Mouse (Mus musculus): ENCODE data around the gene Csgalnact2. TPM values are rescaled to one million over a fixed set of nuclear protein-coding genes. Genes with fewer than 3 reads are reported as not detected.
A peak's percentile ranks its signal among the peaks of the same experiment; 100 is the strongest.

The Csgalnact2 gene
- polyA plus RNA-seq, 1 experiment from 2014 or later, result 14.0 TPM

DNA sequence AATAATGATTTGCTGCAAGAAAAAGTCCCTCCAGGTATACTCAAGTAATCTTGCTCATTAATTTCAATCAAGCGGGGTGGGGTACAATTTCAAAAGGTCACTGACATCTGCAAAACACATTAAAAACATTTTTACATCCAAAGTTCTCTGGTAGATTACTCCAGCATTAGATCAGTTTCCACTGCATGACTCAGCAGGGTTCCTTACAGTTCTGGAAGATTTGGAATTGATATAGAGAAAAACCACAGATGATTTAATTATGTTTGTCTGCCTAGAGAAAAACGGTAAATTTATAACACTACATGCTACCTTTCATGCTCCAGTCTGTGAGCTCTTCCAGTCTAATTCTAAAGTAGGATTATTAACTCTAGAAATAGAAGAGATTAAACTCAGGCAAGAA is 8.9 kb downstream of the Csgalnact2 start:
- WGBS, result 68% methylated on average over 2 of the region's 2 CpGs
- DNase-seq (ENCODE audit: low spot score), result peak; percentile 1
- Histone ChIP-seq H3K9ac (replicated peaks; ENCODE audit: low read length) (no peak overlapping the region), H3K36me3 (replicated peaks; ENCODE audit: control insufficient read depth, insufficient read depth, low read depth, low read length) (no peaks in the 10 kb centered on the region), H3K4me2 (ENCODE audit: low read depth, low read length) (no peak overlapping the region), H3K27ac (replicated peaks; ENCODE audit: low read depth, low read length) (no peak overlapping the region), H3K9me3 (replicated peaks; ENCODE audit: control insufficient read depth, low read length) (no peaks in the 10 kb centered on the region), H3K27me3 (ENCODE audit: control insufficient read depth, insufficient read depth, low read length) (no peaks in the 10 kb centered on the region), H3K4me3 (ENCODE audit: low read depth, low read length) (no peak overlapping the region), H3K4me1 (ENCODE audit: control insufficient read depth, insufficient read depth, low read length) (no peaks in the 10 kb centered on the region)
- ATAC-seq (replicated peaks; ENCODE audit: insufficient number of reproducible peaks, low FRiP score, low TSS enrichment, low read depth), result no peak

DNA sequence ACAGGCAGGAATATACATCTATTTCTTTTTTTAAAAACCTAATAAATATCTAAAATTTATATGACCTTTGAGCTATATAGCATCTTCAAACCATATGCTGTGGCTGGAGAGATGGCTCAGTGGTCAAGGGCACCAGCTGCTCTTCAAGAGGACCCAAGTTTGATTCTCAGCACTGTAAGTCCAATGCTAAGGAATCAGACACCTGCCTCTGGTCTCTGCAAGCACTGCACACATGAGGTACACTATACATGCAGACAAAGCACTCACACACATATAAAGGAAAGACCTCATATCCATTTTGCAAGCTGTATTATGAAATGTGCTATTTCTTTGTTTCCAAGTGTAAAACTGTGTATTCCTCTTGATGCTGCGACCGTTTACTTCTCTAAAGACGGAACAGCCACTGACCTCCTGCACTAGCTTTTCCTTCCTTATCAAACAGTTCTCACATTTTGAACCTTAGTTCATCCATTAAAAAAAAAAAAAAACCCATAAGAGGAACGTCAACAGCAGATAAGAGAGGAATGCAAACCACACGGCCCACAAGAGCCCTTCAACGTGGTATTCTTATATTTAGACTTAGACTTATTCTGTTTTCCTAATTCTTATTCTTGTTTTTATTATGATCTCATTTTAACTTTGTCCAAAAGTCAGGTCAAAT is 11.0 kb downstream of the Csgalnact2 start:
- H3K4me2 ChIP-seq (ENCODE audit: low read depth, low read length), result no peak overlapping the region
- 80% methylated on average over 6 of the region's 6 CpGs for WGBS
- H3K27me3 ChIP-seq (ENCODE audit: control insufficient read depth, insufficient read depth, low read length), result no peaks in the 10 kb centered on the region
- ATAC-seq (replicated peaks; ENCODE audit: insufficient number of reproducible peaks, low FRiP score, low TSS enrichment, low read depth), result no peak
- H3K9ac ChIP-seq (replicated peaks; ENCODE audit: low read length), result no peak overlapping the region
- H3K36me3 ChIP-seq (replicated peaks; ENCODE audit: control insufficient read depth, insufficient read depth, low read depth, low read length), result no peaks in the 10 kb centered on the region; the same call in 1 of the 2 replicates
- H3K9me3 ChIP-seq (replicated peaks; ENCODE audit: control insufficient read depth, low read length), result no peaks in the 10 kb centered on the region
- DNase-seq (ENCODE audit: low spot score), result no peak
- no peak overlapping the region for H3K4me3 ChIP-seq (ENCODE audit: low read depth, low read length)
- no peak overlapping the region for H3K27ac ChIP-seq (replicated peaks; ENCODE audit: low read depth, low read length)
- H3K4me1 ChIP-seq (ENCODE audit: control insufficient read depth, insufficient read depth, low read length), result no peaks in the 10 kb centered on the region

DNA sequence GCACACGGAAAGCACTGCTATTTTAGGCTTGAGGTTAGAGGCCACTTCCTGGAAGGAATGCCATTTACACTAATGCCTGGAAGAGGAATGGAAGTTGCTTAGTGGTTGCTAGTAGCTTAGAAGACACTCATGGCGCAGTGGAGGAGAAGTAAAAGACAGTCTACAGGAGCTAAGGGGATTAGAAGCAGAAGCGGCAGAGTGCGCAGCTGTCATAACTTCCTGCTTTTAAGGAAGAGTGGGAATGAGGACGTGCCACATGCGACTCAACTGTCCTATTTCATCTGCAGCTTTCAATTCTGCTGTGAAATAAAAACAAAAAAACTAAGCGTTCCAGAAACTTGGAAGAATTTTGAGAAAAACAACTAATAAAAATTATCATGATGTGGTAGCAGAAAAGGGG is 11.7 kb downstream of the Csgalnact2 start:
- H3K9ac ChIP-seq (replicated peaks; ENCODE audit: low read length), result no peak overlapping the region
- DNase-seq (ENCODE audit: low spot score) (no peak), ATAC-seq (replicated peaks; ENCODE audit: insufficient number of reproducible peaks, low FRiP score, low TSS enrichment, low read depth) (no peak)
- 71% methylated on average over 7 of the region's 7 CpGs for WGBS
- H3K27ac ChIP-seq (replicated peaks; ENCODE audit: low read depth, low read length), result no peak overlapping the region
- H3K4me2 ChIP-seq (ENCODE audit: low read depth, low read length), result no peak overlapping the region
- H3K4me3 ChIP-seq (ENCODE audit: low read depth, low read length), result no peak overlapping the region
- H3K4me1 ChIP-seq (ENCODE audit: control insufficient read depth, insufficient read depth, low read length), result no peaks in the 10 kb centered on the region
- no peaks in the 10 kb centered on the region for H3K27me3 ChIP-seq (ENCODE audit: control insufficient read depth, insufficient read depth, low read length)
- no peaks in the 10 kb centered on the region; the same call in 1 of the 2 replicates for H3K36me3 ChIP-seq (replicated peaks; ENCODE audit: control insufficient read depth, insufficient read depth, low read depth, low read length)
- no peaks in the 10 kb centered on the region for H3K9me3 ChIP-seq (replicated peaks; ENCODE audit: control insufficient read depth, low read length)

DNA sequence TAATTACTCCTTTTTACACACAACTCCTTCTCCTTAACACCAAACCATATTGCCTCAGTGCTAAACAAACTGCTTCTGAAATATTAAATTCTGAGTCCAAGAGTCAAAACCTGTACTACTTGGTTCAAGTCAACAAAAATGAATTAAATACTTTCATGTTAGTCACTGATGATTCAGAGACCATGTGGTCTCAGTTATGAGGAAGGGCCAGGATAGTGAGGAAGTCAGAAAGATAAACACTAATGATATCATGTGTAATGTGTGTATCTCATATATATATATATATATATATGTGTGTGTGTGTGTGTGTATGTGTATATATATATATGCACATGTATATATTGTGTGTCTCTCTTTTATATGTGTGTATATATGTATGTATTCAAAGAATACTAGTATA is 12.4 kb downstream of the Csgalnact2 start:
- Histone ChIP-seq H3K36me3 (replicated peaks; ENCODE audit: control insufficient read depth, insufficient read depth, low read depth, low read length) (no peaks in the 10 kb centered on the region; the same call in 1 of the 2 replicates), H3K4me1 (ENCODE audit: control insufficient read depth, insufficient read depth, low read length) (no peaks in the 10 kb centered on the region), H3K27me3 (ENCODE audit: control insufficient read depth, insufficient read depth, low read length) (no peaks in the 10 kb centered on the region), H3K9me3 (replicated peaks; ENCODE audit: control insufficient read depth, low read length) (no peaks in the 10 kb centered on the region), H3K4me2 (ENCODE audit: low read depth, low read length) (no peak overlapping the region), H3K4me3 (ENCODE audit: low read depth, low read length) (no peak overlapping the region), H3K9ac (replicated peaks; ENCODE audit: low read length) (no peak overlapping the region), H3K27ac (replicated peaks; ENCODE audit: low read depth, low read length) (no peak overlapping the region)
- no peak for ATAC-seq (replicated peaks; ENCODE audit: insufficient number of reproducible peaks, low FRiP score, low TSS enrichment, low read depth)
- no peak for DNase-seq (ENCODE audit: low spot score)

DNA sequence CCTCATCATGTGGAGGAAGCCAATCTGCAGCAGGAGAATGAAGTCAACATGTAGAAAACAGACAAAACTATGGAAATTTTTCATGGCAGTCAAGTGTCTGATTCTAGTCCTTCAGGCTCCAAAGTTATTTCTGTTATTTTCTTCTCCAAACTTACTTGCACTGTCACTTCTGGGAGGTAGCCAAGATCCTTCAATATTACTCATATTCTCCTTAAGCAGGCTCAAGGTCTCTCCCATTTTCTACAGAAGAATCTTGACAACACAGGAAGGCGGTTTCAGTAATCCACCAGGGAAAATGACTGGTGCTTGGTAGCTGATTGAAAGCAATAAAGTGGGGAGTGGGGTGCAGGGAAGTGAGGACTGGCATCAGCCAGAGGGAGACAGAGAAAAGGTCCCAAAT is 16.2 kb downstream of the Csgalnact2 start:
- DNase-seq (ENCODE audit: low spot score) (no peak), ATAC-seq (replicated peaks; ENCODE audit: insufficient number of reproducible peaks, low FRiP score, low TSS enrichment, low read depth) (no peak)
- H3K36me3 ChIP-seq (replicated peaks; ENCODE audit: control insufficient read depth, insufficient read depth, low read depth, low read length), result no peaks in the 10 kb centered on the region; the same call in 1 of the 2 replicates
- no peaks in the 10 kb centered on the region for H3K9me3 ChIP-seq (replicated peaks; ENCODE audit: control insufficient read depth, low read length)
- no peak overlapping the region for H3K9ac ChIP-seq (replicated peaks; ENCODE audit: low read length)
- no peaks in the 10 kb centered on the region for H3K4me1 ChIP-seq (ENCODE audit: control insufficient read depth, insufficient read depth, low read length)
- no peak overlapping the region for H3K4me3 ChIP-seq (ENCODE audit: low read depth, low read length)
- 83% methylated on average over 1 of the region's 1 CpGs for WGBS
- no peaks in the 10 kb centered on the region for H3K27me3 ChIP-seq (ENCODE audit: control insufficient read depth, insufficient read depth, low read length)
- H3K4me2 ChIP-seq (ENCODE audit: low read depth, low read length), result no peak overlapping the region
- H3K27ac ChIP-seq (replicated peaks; ENCODE audit: low read depth, low read length), result no peak overlapping the region

- WGBS, result 64% methylated on average over 1 of the region's 1 CpGs
Measured at GRCm38 (mm10) chr6:118111810-118112209, 27.1 kb downstream of the Csgalnact2 start.

GRCm38 (mm10) chr6:118099311-118099802 is 39.6 kb downstream of the Csgalnact2 start:
- Histone ChIP-seq H3K4me2 (ENCODE audit: low read depth, low read length) (no peak overlapping the region), H3K4me1 (ENCODE audit: control insufficient read depth, insufficient read depth, low read length) (no peaks in the 10 kb centered on the region), H3K9ac (replicated peaks; ENCODE audit: low read length) (no peak overlapping the region), H3K9me3 (replicated peaks; ENCODE audit: control insufficient read depth, low read length) (no peaks in the 10 kb centered on the region), H3K27ac (replicated peaks; ENCODE audit: low read depth, low read length) (no peak overlapping the region), H3K36me3 (replicated peaks; ENCODE audit: control insufficient read depth, insufficient read depth, low read depth, low read length) (no peaks in the 10 kb centered on the region), H3K4me3 (ENCODE audit: low read depth, low read length) (no peak overlapping the region), H3K27me3 (ENCODE audit: control insufficient read depth, insufficient read depth, low read length) (no peaks in the 10 kb centered on the region)
- DNase-seq (ENCODE audit: low spot score) (peak; percentile 9), ATAC-seq (replicated peaks; ENCODE audit: insufficient number of reproducible peaks, low FRiP score, low TSS enrichment, low read depth) (no peak)
- 55% methylated on average over 2 of the region's 2 CpGs for WGBS

More at GRCm38 (mm10) chr6:118111810-118112209, 27.1 kb downstream of the Csgalnact2 start:
- Histone ChIP-seq H3K36me3 (replicated peaks; ENCODE audit: control insufficient read depth, insufficient read depth, low read depth, low read length) (no peaks in the 10 kb centered on the region), H3K27me3 (ENCODE audit: control insufficient read depth, insufficient read depth, low read length) (no peaks in the 10 kb centered on the region), H3K9ac (replicated peaks; ENCODE audit: low read length) (no peak overlapping the region), H3K4me2 (ENCODE audit: low read depth, low read length) (no peak overlapping the region), H3K27ac (replicated peaks; ENCODE audit: low read depth, low read length) (no peak overlapping the region), H3K9me3 (replicated peaks; ENCODE audit: control insufficient read depth, low read length) (no peaks in the 10 kb centered on the region), H3K4me1 (ENCODE audit: control insufficient read depth, insufficient read depth, low read length) (no peaks in the 10 kb centered on the region), H3K4me3 (ENCODE audit: low read depth, low read length) (no peak overlapping the region)
- ATAC-seq (replicated peaks; ENCODE audit: insufficient number of reproducible peaks, low FRiP score, low TSS enrichment, low read depth) (no peak), DNase-seq (ENCODE audit: low spot score) (no peak)

GRCm38 (mm10) chr6:118097765-118098365 is 41.1 kb downstream of the Csgalnact2 start:
- Histone ChIP-seq H3K4me1 (ENCODE audit: control insufficient read depth, insufficient read depth, low read length) (no peaks in the 10 kb centered on the region), H3K36me3 (replicated peaks; ENCODE audit: control insufficient read depth, insufficient read depth, low read depth, low read length) (no peaks in the 10 kb centered on the region), H3K9ac (replicated peaks; ENCODE audit: low read length) (no peak overlapping the region), H3K4me3 (ENCODE audit: low read depth, low read length) (no peak overlapping the region), H3K4me2 (ENCODE audit: low read depth, low read length) (no peak overlapping the region), H3K9me3 (replicated peaks; ENCODE audit: control insufficient read depth, low read length) (no peaks in the 10 kb centered on the region), H3K27me3 (ENCODE audit: control insufficient read depth, insufficient read depth, low read length) (no peaks in the 10 kb centered on the region), H3K27ac (replicated peaks; ENCODE audit: low read depth, low read length) (no peak overlapping the region)
- ATAC-seq (replicated peaks; ENCODE audit: insufficient number of reproducible peaks, low FRiP score, low TSS enrichment, low read depth) (no peak), DNase-seq (ENCODE audit: low spot score) (no peak)
- 84% methylated on average over 8 of the region's 8 CpGs for WGBS

All from embryonic facial prominence, embryonic 11.5 days (tissue).